Mouse (Mus musculus) ovary, adult 18-20 months (tissue): Measurements from ENCODE around the gene Batf3.
A peak's percentile ranks its signal among the peaks of the same experiment; 100 is the strongest.
"Not testable (repeated sequence)": the region's sequence is repeated elsewhere in the genome, so short reads cannot be mapped to it uniquely, and the experiment has no call there.

Experiments used
- DNase-seq: peaks from one replicate; pipeline ENCODE4 v3.0.0; 2022; ENCODE audit warnings: low spot score, mixed read lengths

Gene Batf3

DNA sequence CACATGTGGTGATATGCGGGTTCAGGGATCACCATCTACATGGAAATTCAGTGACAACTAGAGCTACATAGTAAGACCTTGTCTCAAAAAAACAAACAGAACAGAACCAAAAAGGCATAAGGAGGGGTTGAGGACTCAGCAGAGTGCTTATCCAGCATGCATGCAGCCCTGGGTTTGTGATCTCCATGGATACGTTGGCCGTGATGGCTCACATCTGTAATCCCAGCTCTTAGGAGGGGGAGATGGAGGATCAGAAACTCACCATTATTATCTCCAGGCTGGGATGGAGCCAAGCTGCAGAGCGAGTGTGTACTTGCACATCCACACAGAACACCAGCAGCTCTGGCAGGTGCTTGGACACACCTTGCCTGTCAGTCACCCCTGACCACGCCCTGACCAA lies 34.6 kb downstream of the Batf3 start:
- DNase-seq, result no peak

DNA sequence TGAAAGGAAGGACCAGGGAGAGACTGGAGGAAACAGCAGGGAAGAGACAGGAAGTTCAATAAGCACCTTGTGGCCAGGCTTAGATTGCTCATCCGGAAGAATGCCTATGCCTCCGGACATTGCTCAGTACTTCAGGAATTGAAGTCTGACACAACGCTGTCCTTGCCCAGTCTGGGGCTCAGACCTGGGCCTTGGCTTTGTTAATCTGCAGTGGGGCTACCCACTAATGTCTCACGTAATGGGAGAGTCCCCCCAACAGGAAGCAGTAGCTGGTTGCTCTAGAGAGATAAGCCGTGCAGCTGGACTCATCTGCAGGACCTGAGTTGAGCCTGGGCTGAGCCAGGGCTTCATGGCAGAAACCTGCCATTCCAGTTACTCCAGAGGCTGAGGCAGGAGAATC lies 35.3 kb downstream of the Batf3 start:
- no peak for DNase-seq

DNA sequence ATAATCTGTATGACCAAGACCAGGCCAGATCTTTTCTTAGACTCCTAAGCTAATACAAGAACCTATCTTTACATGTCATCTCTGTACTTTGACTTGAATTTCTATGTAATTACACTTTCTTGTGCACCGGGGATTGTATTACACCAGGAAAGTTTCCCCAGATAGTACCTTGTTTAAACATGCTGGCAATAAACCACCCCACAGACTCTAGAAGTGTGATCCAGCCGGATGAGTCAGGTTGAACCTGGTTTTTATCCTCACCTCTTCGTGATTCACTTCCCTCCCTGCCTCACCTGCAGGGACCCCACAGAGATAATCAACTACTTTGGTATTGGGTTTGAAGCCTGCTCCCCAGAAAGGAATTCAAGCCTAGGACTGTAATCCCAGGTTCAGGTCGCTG lies 37.8 kb downstream of the Batf3 start:
- no peak for DNase-seq

DNA sequence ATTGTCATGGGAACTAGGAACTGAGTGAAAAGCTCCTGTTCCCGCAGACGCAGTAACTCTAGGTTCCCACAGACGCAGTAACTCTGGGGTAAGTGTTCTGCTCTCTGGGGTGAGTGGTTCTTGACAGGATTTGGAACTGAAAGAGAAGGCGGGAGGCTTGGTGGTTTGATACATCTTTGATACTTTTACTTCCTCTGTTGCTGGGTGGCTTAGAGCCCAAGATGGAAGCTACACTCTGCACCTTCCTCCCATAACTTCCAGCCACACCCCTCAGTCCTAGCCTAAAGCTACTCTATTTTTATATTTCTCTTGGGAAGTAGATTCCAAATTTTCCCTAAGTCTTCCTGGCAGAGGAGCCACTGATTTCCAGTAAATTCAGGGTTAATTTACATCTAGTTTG lies 40.8 kb downstream of the Batf3 start:
- DNase-seq, result no peak

DNA sequence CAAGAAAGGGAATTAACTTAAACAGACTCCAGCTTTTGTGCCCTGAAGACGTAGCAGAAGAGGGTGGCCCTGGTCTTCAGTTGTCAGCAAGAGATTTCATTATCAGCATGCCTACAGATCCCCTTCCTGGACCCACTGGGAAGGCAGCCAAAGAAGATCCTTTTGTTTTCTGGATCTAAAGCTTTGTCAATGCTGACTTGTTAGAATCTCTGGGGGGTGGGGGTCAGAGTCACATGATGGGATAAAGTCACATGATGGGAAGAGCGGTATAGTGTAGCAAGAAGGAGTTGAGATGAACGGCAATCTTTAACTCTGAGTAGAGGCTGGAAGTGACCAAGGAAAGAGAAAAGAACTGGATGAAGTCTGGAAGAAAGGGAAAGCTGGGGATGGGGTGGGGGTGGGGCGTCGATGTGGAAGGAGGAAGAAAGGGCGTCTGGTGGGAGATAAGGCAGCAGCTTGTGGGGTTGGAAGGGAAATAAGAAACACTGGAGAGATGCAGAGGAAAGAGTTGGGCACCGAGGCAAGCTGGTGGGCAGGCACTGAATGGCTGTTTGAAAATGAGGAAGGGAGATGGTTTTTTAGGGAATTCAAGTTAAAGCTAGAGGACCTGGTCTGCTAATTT lies 41.3 kb downstream of the Batf3 start:
- no peak for DNase-seq

DNA sequence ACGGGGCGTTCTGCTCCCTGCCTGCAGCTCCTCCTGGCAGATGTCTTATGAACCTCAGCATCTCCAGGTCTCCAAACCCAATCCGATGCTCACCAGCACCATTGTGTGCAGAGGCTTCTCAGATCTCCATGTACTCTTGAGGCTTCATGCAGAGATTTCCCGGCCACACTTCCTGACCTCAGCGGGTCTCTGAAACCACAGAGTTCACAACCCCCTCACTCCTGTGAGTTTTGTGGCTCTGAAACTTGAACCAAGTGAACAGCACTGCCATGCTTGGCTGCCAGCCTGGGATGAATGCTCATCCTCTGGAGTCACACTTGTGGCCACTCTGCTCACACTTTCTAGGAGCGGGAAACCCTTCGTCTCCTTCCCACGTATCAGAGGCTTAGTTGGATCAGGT lies 43.3 kb downstream of the Batf3 start:
- no peak for DNase-seq

DNA sequence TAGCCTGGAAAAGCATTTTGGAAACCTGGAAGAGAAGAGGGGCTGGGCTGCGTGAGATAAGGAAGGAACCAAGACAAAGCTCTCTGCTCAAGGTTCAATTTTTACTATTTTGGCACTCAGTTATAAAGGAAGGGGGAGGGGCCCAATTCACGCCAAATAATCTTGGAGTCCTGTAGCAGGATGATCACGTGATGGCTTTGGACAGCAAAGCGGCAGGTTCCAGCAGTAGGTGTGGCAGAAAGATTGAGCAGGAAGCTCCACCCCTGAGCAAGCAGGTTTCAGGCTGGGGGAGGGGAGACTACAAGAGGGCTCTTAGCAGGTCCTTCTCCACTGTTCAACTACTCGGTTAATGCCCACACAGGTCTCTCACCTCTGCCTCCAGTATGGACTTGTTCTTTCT lies 51.8 kb downstream of the Batf3 start:
- DNase-seq, result not testable (repeated sequence)

DNA sequence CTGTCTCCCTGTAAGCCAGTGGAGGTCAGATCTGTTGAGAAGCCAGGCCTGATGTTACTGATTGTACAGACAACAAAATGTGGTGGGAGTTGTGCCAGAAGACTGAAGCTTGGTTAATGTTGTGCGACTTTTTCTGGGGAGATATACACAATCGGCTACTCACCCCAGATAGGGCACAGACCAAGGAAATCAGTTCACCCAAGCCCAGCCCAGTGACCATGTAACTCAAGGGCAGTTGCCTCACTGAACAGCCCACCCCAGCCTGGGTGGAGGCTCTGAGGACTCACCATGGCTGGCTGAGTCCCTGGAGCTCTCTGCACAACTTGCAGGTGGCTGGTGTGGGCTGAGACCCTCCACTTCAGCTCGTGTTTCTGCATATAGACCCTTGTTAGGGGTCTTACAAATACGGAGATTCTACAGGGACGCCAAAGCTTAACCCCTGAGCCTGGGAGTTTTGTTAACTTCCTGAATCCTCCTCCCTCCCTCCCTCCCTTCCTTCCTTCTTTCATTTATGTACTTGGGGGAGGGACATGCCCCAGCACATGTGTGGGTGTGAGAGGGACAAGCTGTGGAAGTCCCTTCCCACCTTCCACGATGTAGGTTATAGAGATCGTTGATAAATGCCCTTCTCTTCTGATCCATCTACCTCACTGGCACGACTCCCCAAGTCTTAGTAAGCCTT lies 53.4 kb downstream of the Batf3 start:
- peak; percentile 52 for DNase-seq

DNA sequence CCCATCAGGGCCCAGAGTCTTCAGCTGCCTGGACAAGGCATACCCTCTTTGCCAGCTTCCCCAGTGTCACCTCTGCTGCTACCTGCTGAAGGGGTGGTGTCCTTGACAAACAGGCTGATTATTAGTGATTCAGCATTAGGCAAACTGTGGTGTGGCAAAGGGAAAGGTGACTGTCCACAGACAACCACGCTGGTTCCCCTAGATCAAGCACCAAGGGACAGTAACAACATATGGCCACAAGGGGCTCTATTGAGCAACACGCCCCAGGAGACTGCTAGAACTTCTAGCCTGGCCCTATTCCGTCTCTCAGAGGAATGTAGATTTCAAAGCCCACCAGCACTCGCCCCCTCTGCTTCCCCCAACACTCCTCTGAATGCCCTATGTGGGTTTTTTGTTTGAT lies 55.4 kb downstream of the Batf3 start:
- no peak for DNase-seq

DNA sequence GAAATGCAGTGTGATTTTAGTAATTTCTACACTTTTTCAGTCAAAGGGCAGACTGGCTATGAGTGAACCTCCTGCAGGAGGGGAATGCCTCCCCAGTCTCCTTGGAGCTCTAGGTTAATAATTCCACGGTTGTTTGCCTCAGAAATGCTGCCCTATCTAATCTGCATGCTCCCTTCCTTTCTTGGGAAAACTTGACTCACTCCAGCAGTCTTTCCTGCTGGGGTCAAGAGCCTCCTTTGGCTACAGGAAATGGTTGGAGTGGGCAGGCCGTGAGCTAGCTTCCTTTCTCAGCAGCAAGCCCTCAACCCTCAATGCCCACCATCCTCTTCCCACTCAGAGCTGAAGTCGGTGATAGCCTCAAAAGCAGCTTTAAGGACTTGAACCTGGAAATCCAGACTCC lies 56.7 kb downstream of the Batf3 start:
- DNase-seq, result no peak
